Mouse (Mus musculus) heart, postnatal 0 days (tissue): Measurements from ENCODE around the gene Relch. TPM values are rescaled to one million over a fixed set of nuclear protein-coding genes. Genes with fewer than 3 reads are reported as not detected.

Experiments
- ATAC-seq: fragments of 200-750 bp; cut with Nextera tagmentation; 2 replicates; pipeline ENCODE4 v1.8.0; 2017; ENCODE audit warnings: low read depth, moderate number of reproducible peaks, moderate library complexity; ENCODE audit not compliant: insufficient read depth
- DNase-seq: peaks from one replicate; pipeline ENCODE4 v3.0.0-alpha.2; 2016; ENCODE audit warnings: low spot score
- H3K27ac ChIP-seq: fragments of 300-500 bp; sonication (generic); 2 replicates; pipeline ENCODE4 v1.5.1; 2014; ENCODE audit warnings: low read depth, mild to moderate bottlenecking
- H3K27me3 ChIP-seq: fragments of 300-500 bp; sonication (generic); 2 replicates; pipeline ENCODE4 v1.6.1; 2014; ENCODE audit warnings: low read length, mixed read lengths; ENCODE audit not compliant: control insufficient read depth, insufficient read depth
- H3K36me3 ChIP-seq: fragments of 300-500 bp; sonication (generic); replicated peaks from 2 replicates; pipeline ENCODE4 v1.6.1; 2014; ENCODE audit warnings: low read length, mixed read lengths; ENCODE audit not compliant: control insufficient read depth, insufficient read depth
- H3K4me1 ChIP-seq: fragments of 300-500 bp; sonication (generic); 2 replicates; pipeline ENCODE4 v1.6.1; 2014; ENCODE audit warnings: antibody characterized with exemption; ENCODE audit not compliant: control insufficient read depth, insufficient read depth
- H3K4me2 ChIP-seq: fragments of 300-500 bp; sonication (generic); 2 replicates; pipeline ENCODE4 v1.6.1; 2014; ENCODE audit warnings: low read depth, mild to moderate bottlenecking, low read length, moderate library complexity
- H3K4me3 ChIP-seq: fragments of 300-500 bp; sonication (generic); 2 replicates; pipeline ENCODE4 v1.5.1; 2014; ENCODE audit warnings: low read depth, low read length
- H3K9ac ChIP-seq: fragments of 300-500 bp; sonication (generic); replicated peaks from 2 replicates; pipeline ENCODE4 v1.6.1; 2014; ENCODE audit warnings: low read depth, low read length, mixed read lengths
- H3K9me3 ChIP-seq: fragments of 300-500 bp; sonication (generic); replicated peaks from 2 replicates; pipeline ENCODE4 v1.6.1; 2016; ENCODE audit warnings: low read length; ENCODE audit not compliant: control insufficient read depth
- CTCF ChIP-seq: IDR thresholded peaks from 2 replicates; pipeline ENCODE4 v1.5.1; 2016; ENCODE audit warnings: antibody characterized with exemption, control low read depth, low read depth
- EP300 ChIP-seq: IDR thresholded peaks from 2 replicates; pipeline ENCODE4 v1.6.1; 2016; ENCODE audit warnings: antibody characterized with exemption, low read depth
- WGBS: fragments of 180-500 bp; shearing (Covaris S2); extraction: QIAGEN DNeasy Blood & Tissue Kit; methylation state at CpG from one replicate; pipeline ENCODE4 v1.1.7; 2014; 5-methylcytosine and 5-hydroxymethylcytosine counted together
- polyA plus RNA-seq: library from polyadenylated mRNA; unstranded; fragments of >200 nt; fragmentation: Nextera tagmentation; extraction: Ambion mirVana; gene quantifications from 2 replicates; pipeline ENCODE4 v1.2.1, GENCODE M21; 2015
- total RNA-seq: library from RNA; depleted of rRNA; stranded (reverse); fragments of >200 nt; gene quantifications from 2 replicates; pipeline ENCODE4 v1.2.3, GENCODE M21; 2014; ENCODE audit warnings: low replicate concordance; rRNA removed

The Relch gene
- total RNA-seq (23.9 and 25.4 TPM in 2 replicates), polyA plus RNA-seq (11.0 and 12.2 TPM in 2 replicates)

DNA sequence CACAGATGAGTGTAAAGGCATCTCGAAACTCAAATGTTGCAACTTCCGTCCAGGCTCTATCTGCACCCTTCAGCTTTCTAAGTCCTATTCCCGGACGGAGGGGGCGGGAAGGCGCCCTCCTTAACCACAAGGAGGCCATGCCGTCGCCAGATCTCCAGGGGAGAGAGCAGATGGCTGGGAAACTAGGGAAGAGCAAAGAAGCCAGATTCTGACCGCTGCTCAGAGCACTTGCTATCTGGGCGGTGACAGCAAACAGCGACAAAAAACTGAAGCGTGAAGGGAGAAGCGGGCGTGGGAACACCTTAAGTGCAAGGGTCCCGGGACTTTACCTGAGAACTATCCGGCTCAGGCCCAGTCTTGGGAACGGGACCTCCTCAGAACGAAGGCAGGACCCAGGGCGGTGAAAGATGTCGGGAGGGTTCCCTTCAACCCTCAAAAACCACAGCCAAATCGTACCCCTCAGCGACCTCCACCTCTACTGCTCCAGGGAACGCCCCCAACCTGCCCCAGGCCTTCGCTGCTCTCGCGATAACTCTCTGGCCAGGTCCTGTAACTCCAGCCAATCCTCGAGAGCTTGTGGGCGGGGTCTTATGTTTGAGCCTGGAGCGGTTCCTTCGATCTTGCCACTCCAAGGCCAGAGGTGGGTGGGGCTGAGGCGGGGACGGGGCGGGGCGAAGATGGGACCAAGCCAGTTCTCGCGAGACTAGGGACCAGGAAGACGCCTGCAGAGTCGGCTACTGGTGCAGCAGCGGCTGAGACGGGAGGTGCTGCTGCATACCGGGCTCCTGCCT is at the start of gene Relch, which contains the start of gene Pign:
Gene Relch, plus strand, starts transcription at position 691 of the 791 bp plus-strand sequence.
Gene Pign, minus strand, starts transcription at position 507 of the 791 bp plus-strand sequence.
- WGBS, result under 1% methylated on average over 41 of the region's 41 CpGs
- peak within 1 kb of the TSS; percentile 79 for H3K4me3 ChIP-seq
- peaks cover 10% of the 10 kb centered on the region; the same call in 1 of the 2 replicates for H3K4me1 ChIP-seq
- peak within 1 kb of the TSS; percentile 80 for H3K27ac ChIP-seq
- peak within 1 kb of the TSS; percentile 95 for H3K4me2 ChIP-seq
- ATAC-seq, result peak; percentile 99
- H3K9me3 ChIP-seq, result no peaks in the 10 kb centered on the region
- H3K36me3 ChIP-seq, result no peaks in the 10 kb centered on the region
- H3K9ac ChIP-seq, result peak within 1 kb of the TSS; percentile 96
- peak; percentile 99 for DNase-seq
- peak; percentile 21 for TF ChIP-seq CTCF
- peak; percentile 45; the same call in 1 of the 2 replicates for TF ChIP-seq EP300
- H3K27me3 ChIP-seq, result no peaks in the 10 kb centered on the region

DNA sequence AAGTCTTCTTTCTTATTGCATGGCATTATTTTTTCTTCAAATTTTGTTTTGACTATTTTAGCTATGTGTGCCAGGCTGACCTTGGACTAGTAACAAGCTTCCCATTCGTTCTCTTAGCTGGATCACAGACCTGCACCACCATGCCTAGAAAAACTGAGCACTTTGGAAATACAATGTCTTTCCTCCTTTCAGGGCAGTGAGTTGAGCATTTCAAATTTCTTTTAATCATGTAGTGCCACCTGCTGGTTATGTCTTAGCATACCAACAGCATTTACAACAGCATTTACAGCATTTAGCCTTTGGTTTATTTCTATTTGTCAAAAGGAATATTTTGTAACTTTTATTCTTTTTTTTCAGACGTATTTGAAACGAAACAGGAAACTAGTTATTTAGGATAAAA is 33.2 kb upstream of the Relch start:
- Histone ChIP-seq H3K4me2 (no peak overlapping the region), H3K9me3 (no peaks in the 10 kb centered on the region), H3K4me1 (no peaks in the 10 kb centered on the region), H3K4me3 (no peak overlapping the region), H3K27ac (no peak overlapping the region), H3K27me3 (no peaks in the 10 kb centered on the region), H3K36me3 (0 out of 2 replicates have a peak, but pooled peaks cover 3% of the 10 kb centered on the region), H3K9ac (no peak overlapping the region)
- no peak for TF ChIP-seq EP300
- TF ChIP-seq CTCF, result peak; percentile 72
- DNase-seq (peak; percentile 54), ATAC-seq (no peak)
- WGBS, result 22% methylated on average over 3 of the region's 3 CpGs

DNA sequence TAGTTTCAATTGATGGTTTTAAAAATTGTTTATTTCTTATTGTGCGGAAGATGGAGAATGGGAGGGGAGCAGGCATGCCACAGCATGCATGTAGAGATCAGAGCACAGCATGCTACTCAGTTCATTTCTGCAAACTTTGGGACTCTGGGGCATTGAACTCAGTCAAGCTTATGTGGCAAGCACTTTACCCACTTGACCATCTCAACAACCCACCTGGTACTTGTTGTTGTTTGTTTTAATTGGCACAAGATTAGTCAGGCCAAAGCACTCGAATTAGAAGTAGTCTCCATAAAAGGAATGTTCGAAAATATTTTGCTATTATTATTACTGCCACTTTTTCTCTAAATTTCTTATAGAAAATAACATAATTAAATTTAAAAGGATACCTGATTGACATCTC is 19.6 kb upstream of the Relch start:
- DNase-seq (no peak), ATAC-seq (no peak)
- TF ChIP-seq CTCF (no peak), EP300 (no peak)
- H3K9me3 ChIP-seq, result no peaks in the 10 kb centered on the region
- H3K27ac ChIP-seq, result no peak overlapping the region
- no peak overlapping the region for H3K9ac ChIP-seq
- WGBS, result 80% methylated on average over 3 of the region's 3 CpGs
- H3K27me3 ChIP-seq, result no peaks in the 10 kb centered on the region
- H3K36me3 ChIP-seq, result peaks cover 39% of the 10 kb centered on the region
- no peaks in the 10 kb centered on the region for H3K4me1 ChIP-seq
- no peak overlapping the region for H3K4me3 ChIP-seq
- H3K4me2 ChIP-seq, result no peak overlapping the region

DNA sequence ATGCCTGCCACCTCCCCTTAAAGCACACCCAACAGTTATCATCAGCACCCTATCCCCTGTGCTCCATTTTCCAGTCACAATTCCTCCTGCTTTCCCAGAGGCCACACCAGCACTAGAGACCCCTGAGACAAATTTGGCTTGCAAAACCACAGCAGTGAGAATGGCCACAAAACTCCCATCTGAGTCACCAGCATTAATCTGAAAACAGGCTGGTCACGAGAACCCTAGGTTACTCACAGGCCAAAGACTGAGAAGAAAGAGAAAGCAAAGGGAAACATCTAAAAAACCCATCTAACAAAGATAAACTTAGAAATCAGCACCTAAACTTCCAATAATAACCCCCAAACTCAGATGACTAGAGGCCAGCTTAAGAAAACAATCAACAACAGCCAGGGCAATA is 13.0 kb upstream of the Relch start:
- 88% methylated on average over 1 of the region's 1 CpGs for WGBS
- no peak for TF ChIP-seq CTCF
- no peak for TF ChIP-seq EP300
- Histone ChIP-seq H3K27ac (no peak overlapping the region), H3K27me3 (no peaks in the 10 kb centered on the region), H3K36me3 (peaks cover 26% of the 10 kb centered on the region), H3K4me2 (no peak overlapping the region), H3K9me3 (no peaks in the 10 kb centered on the region), H3K4me3 (no peak overlapping the region), H3K9ac (no peak overlapping the region), H3K4me1 (no peaks in the 10 kb centered on the region)
- ATAC-seq, result no peak
- no peak for DNase-seq

DNA sequence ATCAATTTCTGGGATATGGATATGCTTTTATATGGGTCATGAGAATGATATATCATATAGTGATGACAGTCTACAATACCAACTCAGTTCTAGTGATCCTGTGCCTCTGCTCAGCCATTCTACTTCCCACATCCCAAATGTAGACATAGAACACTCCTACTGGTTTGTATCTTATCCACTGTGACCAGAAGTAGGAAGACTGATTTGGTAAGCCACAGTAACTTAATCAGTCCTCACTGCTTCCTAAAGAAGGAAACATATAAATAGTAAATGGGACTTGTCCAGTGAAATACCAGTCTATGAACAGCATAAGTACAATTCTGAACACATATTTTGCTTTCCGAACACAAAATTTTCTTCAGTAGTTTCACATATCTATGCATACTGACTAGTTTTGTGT is 9.7 kb upstream of the Relch start:
- H3K9me3 ChIP-seq, result no peaks in the 10 kb centered on the region
- H3K4me1 ChIP-seq, result no peaks in the 10 kb centered on the region
- WGBS, result 94% methylated on average over 1 of the region's 1 CpGs
- no peak overlapping the region for H3K27ac ChIP-seq
- ATAC-seq (no peak), DNase-seq (no peak)
- TF ChIP-seq EP300 (no peak), CTCF (no peak)
- no peaks in the 10 kb centered on the region for H3K27me3 ChIP-seq
- no peak overlapping the region for H3K4me2 ChIP-seq
- H3K36me3 ChIP-seq, result peaks cover 25% of the 10 kb centered on the region
- H3K4me3 ChIP-seq, result no peak overlapping the region
- H3K9ac ChIP-seq, result no peak overlapping the region
